Mouse (Mus musculus) embryonic stem cell, embryonic (primary cell): ENCODE results near the gene Eif5a.

ENCODE experiments used
- CTCF ChIA-PET, 4 experiments: fragments of 300-600 bp in 2 of 4; fragments of 350-600 bp in 2 of 4; sonication (Branson Sonifier 250); formaldehyde crosslinking; loops; one replicate each; lab custom pipeline; 2022; ENCODE audit warnings: inconsistent platforms in 2 of 4; lab: Charles Lee
- POLR2A ChIA-PET, 4 experiments: fragments of 300-600 bp in 2 of 4; fragments of 350-600 bp in 2 of 4; sonication (Branson Sonifier 250); formaldehyde crosslinking; loops; one replicate each; lab custom pipeline; 2022; ENCODE audit warnings: antibody characterized with exemption in 4 of 4, inconsistent platforms in 1 of 4; lab: Charles Lee

The Eif5a gene

GRCm38 (mm10) chr11:69952274-69952673, 30.5 kb upstream of the Eif5a start:
- POLR2A ChIA-PET = interaction anchor here in 3 of 4 experiments (0.9 to 9.5 kb wide), 6 partner anchors 16 to 153 kb away, joined by 3 to 245 read pairs (median 3); partner anchors contain the start of genes Ybx2 (in 2 of the 3) and Ctdnep1 (in 1 of the 3)
- CTCF ChIA-PET = interaction anchor here (0.6 to 10.3 kb wide), 12 partner anchors 13 to 250 kb away, joined by 3 to 378 read pairs (median 4); partner anchors contain the start of gene Ybx2 (in 2 of the 4)

- ChIA-PET CTCF (interaction anchor here (0.5 to 10.3 kb wide), 30 partner anchors 8 to 871 kb away, joined by 3 to 378 read pairs (median 4); partner anchors contain the start of genes Tmem95 (in 2 of the 4), Ybx2 (in 2 of the 4), Arrb2 (in 1 of the 4) and Cldn7 (in 1 of the 4)), POLR2A (interaction anchor here in 3 of 4 experiments (0.5 to 9.5 kb wide), 12 partner anchors 10 to 289 kb away, joined by 3 to 245 read pairs (median 4); partner anchors contain the start of genes Eif5a (in 2 of the 3), Ybx2 (in 2 of the 3), Gm21988 (in 1 of the 3) and Rnasek (in 1 of the 3))
Observed at GRCm38 (mm10) chr11:69950807-69951459, 29.2 kb upstream of the Eif5a start.

- POLR2A ChIA-PET = interaction anchor here (0.7 to 19.7 kb wide), 67 partner anchors 10 to 369 kb away, joined by 3 to 350 read pairs (median 5); partner anchors contain the start of genes Ctdnep1 (in 3 of the 4), Eif5a (in 3 of the 4), Elp5 (in 3 of the 4) and Ybx2 (in 3 of the 4)
- CTCF ChIA-PET = interaction anchor here (0.5 to 10.3 kb wide), 121 partner anchors 9 to 698 kb away, joined by 3 to 378 read pairs (median 4); partner anchors contain the start of genes Ybx2 (in 4 of the 4), Eif5a (in 3 of the 4), Tmem95 (in 3 of the 4) and Cldn7 (in 2 of the 4)
Observed at GRCm38 (mm10) chr11:69948763-69949150, 27.0 kb upstream of the Eif5a start.

GRCm38 (mm10) chr11:69948066-69948762, 26.5 kb upstream of the Eif5a start, which contains the start of gene Slc2a4:
Gene Slc2a4, minus strand, starts transcription at chr11:69948188.
- POLR2A ChIA-PET = interaction anchor here (0.5 to 19.7 kb wide), 80 partner anchors 10 to 368 kb away, joined by 3 to 350 read pairs (median 5); partner anchors contain the start of genes Ctdnep1 (in 3 of the 4), Eif5a (in 3 of the 4), Elp5 (in 3 of the 4) and Tmem95 (in 3 of the 4)
- CTCF ChIA-PET = interaction anchor here (0.5 to 10.3 kb wide), 117 partner anchors 8 to 699 kb away, joined by 3 to 378 read pairs (median 4); partner anchors contain the start of genes Ybx2 (in 4 of the 4), Eif5a (in 3 of the 4), Tmem95 (in 3 of the 4) and Cldn7 (in 2 of the 4)

GRCm38 (mm10) chr11:69947337-69948065, 25.7 kb upstream of the Eif5a start:
- CTCF ChIA-PET = interaction anchor here (0.5 to 10.3 kb wide), 26 partner anchors 9 to 564 kb away, joined by 3 to 378 read pairs (median 12); partner anchors contain the start of genes Ybx2 (in 4 of the 4), Slc16a11 (in 2 of the 4), Cldn7 (in 1 of the 4) and Dvl2 (in 1 of the 4)
- POLR2A ChIA-PET = interaction anchor here (0.5 to 19.7 kb wide), 54 partner anchors 8 to 391 kb away, joined by 3 to 350 read pairs (median 6); partner anchors contain the start of genes Ctdnep1 (in 3 of the 4), Ybx2 (in 3 of the 4), Cldn7 (in 2 of the 4) and Eif5a (in 2 of the 4)

- CTCF ChIA-PET = interaction anchor here (0.5 to 10.3 kb wide), 15 partner anchors 9 to 1507 kb away, joined by 3 to 378 read pairs (median 4); partner anchors contain the start of genes Ybx2 (in 2 of the 4) and Dvl2 (in 1 of the 4)
- POLR2A ChIA-PET = interaction anchor here (0.6 to 19.7 kb wide), 36 partner anchors 10 to 380 kb away, joined by 3 to 350 read pairs (median 6); partner anchors contain the start of genes Ctdnep1 (in 3 of the 4), Ybx2 (in 3 of the 4), Cldn7 (in 2 of the 4) and Eif5a (in 2 of the 4)
Observed at GRCm38 (mm10) chr11:69945997-69946891, 24.5 kb upstream of the Eif5a start.

- CTCF ChIA-PET = interaction anchor here (0.5 to 10.3 kb wide), 9 partner anchors 9 to 399 kb away, joined by 3 to 378 read pairs (median 5); partner anchors contain the start of gene Ybx2 (in 1 of the 4)
- POLR2A ChIA-PET = interaction anchor here (0.5 to 19.7 kb wide), 22 partner anchors 9 to 313 kb away, joined by 3 to 350 read pairs (median 4); partner anchors contain the start of genes Ybx2 (in 3 of the 4), Ctdnep1 (in 2 of the 4), Eif5a (in 2 of the 4) and Acadvl (in 1 of the 4)
Observed at GRCm38 (mm10) chr11:69945216-69945615, 23.5 kb upstream of the Eif5a start.

- ChIA-PET POLR2A (interaction anchor here in 1 of 4 experiments (19.7 kb wide), 1 partner anchor 21 kb away, joined by 350 read pairs; the partner anchor contains the start of genes Eif5a and Gps2), CTCF (interaction anchor here in 2 of 4 experiments (0.7 to 11.3 kb wide), 3 partner anchors 8 to 261 kb away, joined by 3 to 378 read pairs (median 3); partner anchors contain the start of gene Slc2a4 (in 1 of the 2))
Observed at GRCm38 (mm10) chr11:69940962-69941361, 19.2 kb upstream of the Eif5a start.

- POLR2A ChIA-PET = interaction anchor here in 3 of 4 experiments (0.6 to 19.7 kb wide), 7 partner anchors 7 to 181 kb away, joined by 3 to 350 read pairs (median 93); partner anchors contain the start of genes Slc2a4 (in 3 of the 3), Eif5a (in 2 of the 3), Ctdnep1 (in 1 of the 3) and Gps2 (in 1 of the 3)
- CTCF ChIA-PET = interaction anchor here in 3 of 4 experiments (0.6 to 11.3 kb wide), 5 partner anchors 9 to 81 kb away, joined by 3 to 378 read pairs (median 13); partner anchors contain the start of gene Slc2a4 (in 3 of the 3)
Observed at GRCm38 (mm10) chr11:69939731-69940130, 18.0 kb upstream of the Eif5a start.

GRCm38 (mm10) chr11:69939181-69939580, 17.4 kb upstream of the Eif5a start:
- POLR2A ChIA-PET = interaction anchor here in 3 of 4 experiments (0.6 to 19.7 kb wide), 10 partner anchors 7 to 504 kb away, joined by 3 to 350 read pairs (median 26); partner anchors contain the start of genes Slc2a4 (in 3 of the 3), Eif5a (in 2 of the 3), 2810408A11Rik (in 1 of the 3) and Ctdnep1 (in 1 of the 3)
- CTCF ChIA-PET = interaction anchor here (0.6 to 11.3 kb wide), 6 partner anchors 9 to 82 kb away, joined by 4 to 378 read pairs (median 48); partner anchors contain the start of gene Slc2a4 (in 4 of the 4)

GRCm38 (mm10) chr11:69938401-69938979, 16.7 kb upstream of the Eif5a start:
- CTCF ChIA-PET = interaction anchor here (0.6 to 11.3 kb wide), 6 partner anchors 10 to 117 kb away, joined by 4 to 378 read pairs (median 48); partner anchors contain the start of gene Slc2a4 (in 4 of the 4)

GRCm38 (mm10) chr11:69937834-69938233, 16.1 kb upstream of the Eif5a start:
- CTCF ChIA-PET = interaction anchor here (0.6 to 11.3 kb wide), 7 partner anchors 11 to 117 kb away, joined by 4 to 378 read pairs (median 13); partner anchors contain the start of genes Slc2a4 (in 4 of the 4) and Dvl2 (in 1 of the 4)
- POLR2A ChIA-PET = interaction anchor here (0.6 to 19.7 kb wide), 22 partner anchors 9 to 152 kb away, joined by 3 to 350 read pairs (median 5); partner anchors contain the start of genes Eif5a (in 3 of the 4), Slc2a4 (in 3 of the 4), 2810408A11Rik (in 2 of the 4) and Neurl4 (in 2 of the 4)

More at GRCm38 (mm10) chr11:69938401-69938979, 16.7 kb upstream of the Eif5a start:
- POLR2A ChIA-PET = interaction anchor here in 3 of 4 experiments (0.6 to 19.7 kb wide), 13 partner anchors 8 to 503 kb away, joined by 3 to 350 read pairs (median 5); partner anchors contain the start of genes Slc2a4 (in 3 of the 3), Eif5a (in 2 of the 3), 2810408A11Rik (in 1 of the 3) and Ctdnep1 (in 1 of the 3)

GRCm38 (mm10) chr11:69937385-69937784, 15.6 kb upstream of the Eif5a start:
- ChIA-PET POLR2A (interaction anchor here (0.6 to 19.7 kb wide), 24 partner anchors 9 to 183 kb away, joined by 3 to 350 read pairs (median 5); partner anchors contain the start of genes Eif5a (in 3 of the 4), Slc2a4 (in 3 of the 4), 2810408A11Rik (in 1 of the 4) and Cldn7 (in 1 of the 4)), CTCF (interaction anchor here (0.5 to 11.3 kb wide), 10 partner anchors 9 to 662 kb away, joined by 3 to 378 read pairs (median 5); partner anchors contain the start of genes Slc2a4 (in 4 of the 4) and Dvl2 (in 1 of the 4))
